Mouse (Mus musculus) ovary, postnatal 10 days (tissue): ENCODE measurements around the gene Olfr584.

Experiments used
- DNase-seq: peaks from one replicate; pipeline ENCODE4 v3.0.0; 2022; ENCODE audit warnings: low spot score

Gene Olfr584

GRCm38 (mm10) chr7:103081585-103081984, at the start of gene Olfr584:
Gene Olfr584 (plus strand): TSS chr7:103081885.
- DNase-seq: no peak

DNA sequence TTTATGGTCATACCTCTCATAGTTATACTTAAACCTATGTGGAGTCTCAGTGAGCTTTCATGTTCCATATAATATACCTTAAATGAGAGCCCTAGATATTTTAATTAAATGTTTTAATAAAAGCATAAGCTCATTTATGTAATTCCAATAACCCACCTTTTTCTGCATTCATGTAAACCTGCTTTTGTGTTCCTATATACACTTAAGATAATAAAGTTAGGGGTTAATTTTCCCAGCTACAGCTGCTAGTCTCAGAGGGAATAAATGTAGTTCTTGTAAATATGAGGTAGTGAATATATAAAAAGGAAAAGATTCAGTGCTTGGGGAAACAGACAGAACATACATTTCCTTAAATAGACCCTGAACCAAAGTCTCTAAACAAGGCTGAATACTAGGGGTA, 44.0 kb upstream of the Olfr584 start, which contains the start of gene Olfr582:
TSS of gene Olfr582 (plus strand) at position 301 of the 400 bp plus-strand sequence.
- DNase-seq: no peak

DNA sequence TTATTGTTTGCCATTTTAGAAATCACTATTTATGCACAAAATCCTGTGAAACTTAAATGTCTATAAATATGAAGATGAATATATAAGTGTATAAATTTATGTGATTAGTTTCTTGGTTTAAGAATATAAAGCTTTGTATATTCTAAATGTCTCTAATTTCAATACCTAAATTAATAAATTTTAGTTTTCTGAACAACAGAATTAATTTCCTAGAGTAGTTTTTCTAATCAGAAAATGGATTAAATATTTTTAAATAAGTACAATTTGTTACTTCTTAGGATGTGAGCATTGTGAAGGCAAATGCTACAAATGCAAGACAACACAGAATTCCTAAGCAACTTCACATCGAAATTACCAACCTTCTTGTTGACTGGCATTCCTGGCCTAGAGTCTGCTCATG, 30.7 kb upstream of the Olfr584 start, which contains the start of gene Olfr583:
TSS of gene Olfr583 (plus strand) at position 301 of the 400 bp plus-strand sequence.
- DNase-seq: no peak

DNA sequence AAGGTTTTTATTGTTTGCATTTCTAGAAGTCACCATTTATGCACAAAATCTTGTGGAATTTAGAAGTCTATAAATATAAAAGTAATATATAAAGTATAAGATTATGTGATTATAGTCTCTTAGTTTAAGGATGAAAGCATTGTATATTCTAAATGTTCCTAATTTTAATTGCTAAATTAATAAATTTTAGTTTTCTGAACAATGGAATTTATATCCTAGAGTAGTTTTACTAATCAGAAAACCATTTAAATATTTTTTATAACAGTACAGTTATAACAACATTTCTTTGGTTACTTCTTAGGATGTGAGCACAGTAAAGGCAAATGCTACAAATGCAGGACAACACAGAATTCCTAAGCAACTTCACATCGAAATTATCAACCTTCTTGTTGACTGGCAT, 15.7 kb downstream of the Olfr584 start, which contains the start of gene Olfr585:
TSS of gene Olfr585 (plus strand) at position 301 of the 400 bp plus-strand sequence.
- DNase-seq: no peak

- no peak for DNase-seq
These were observed 37.7 kb downstream of the Olfr584 start for GRCm38 (mm10) chr7:103119406-103119805.

- DNase-seq: no peak
These were observed 43.9 kb downstream of the Olfr584 start, which contains the start of gene Olfr586 for GRCm38 (mm10) chr7:103125538-103125937. Gene Olfr586 (minus strand): TSS chr7:103125638.
